Mouse (Mus musculus) spleen, adult 18-20 months (tissue): ENCODE measurements around the gene Fkbp9.

Experiments used
- DNase-seq, 2 experiments: peaks; one replicate each; pipeline ENCODE4 v3.0.0; 2022; ENCODE audit warnings: mixed read lengths in 2 of 2

The Fkbp9 gene

DNA sequence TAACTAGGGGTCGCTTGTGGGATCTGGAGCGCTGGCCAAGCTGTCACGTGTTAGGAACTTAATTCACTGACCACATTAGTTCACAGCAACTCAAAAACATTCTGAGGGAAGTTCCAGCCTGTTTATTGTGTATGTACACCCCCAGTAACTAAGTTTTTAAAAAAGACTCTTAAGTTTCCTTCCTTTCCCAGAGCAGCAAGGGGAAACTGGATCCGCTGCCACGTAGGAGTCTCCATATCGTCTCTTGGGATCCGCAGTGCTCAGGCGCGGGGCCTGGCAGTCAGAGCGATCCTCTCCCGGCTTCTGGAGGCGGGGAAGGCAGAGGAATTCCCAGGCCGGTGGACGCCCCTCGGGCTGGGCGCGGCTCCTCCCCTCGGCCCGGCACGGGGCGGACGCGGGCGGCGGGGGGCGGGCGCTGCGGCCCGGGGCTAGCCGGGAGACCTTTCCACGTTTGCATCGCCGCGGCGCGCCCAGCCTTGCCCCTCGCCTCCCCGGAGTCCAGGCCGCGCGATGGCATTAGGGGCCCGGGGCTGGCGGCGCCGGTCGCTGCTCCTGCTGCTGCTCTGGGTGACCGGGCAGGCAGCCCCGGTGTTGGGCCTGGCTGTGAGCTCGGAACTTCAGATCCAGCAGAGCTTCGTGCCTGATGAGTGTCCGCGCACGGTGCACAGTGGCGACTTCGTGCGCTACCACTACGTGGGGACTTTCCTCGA lies at the start of gene Fkbp9:
Gene Fkbp9, plus strand, starts transcription at position 363 of the 710 bp plus-strand sequence.
- DNase-seq: peak; percentile 6 to 24

DNA sequence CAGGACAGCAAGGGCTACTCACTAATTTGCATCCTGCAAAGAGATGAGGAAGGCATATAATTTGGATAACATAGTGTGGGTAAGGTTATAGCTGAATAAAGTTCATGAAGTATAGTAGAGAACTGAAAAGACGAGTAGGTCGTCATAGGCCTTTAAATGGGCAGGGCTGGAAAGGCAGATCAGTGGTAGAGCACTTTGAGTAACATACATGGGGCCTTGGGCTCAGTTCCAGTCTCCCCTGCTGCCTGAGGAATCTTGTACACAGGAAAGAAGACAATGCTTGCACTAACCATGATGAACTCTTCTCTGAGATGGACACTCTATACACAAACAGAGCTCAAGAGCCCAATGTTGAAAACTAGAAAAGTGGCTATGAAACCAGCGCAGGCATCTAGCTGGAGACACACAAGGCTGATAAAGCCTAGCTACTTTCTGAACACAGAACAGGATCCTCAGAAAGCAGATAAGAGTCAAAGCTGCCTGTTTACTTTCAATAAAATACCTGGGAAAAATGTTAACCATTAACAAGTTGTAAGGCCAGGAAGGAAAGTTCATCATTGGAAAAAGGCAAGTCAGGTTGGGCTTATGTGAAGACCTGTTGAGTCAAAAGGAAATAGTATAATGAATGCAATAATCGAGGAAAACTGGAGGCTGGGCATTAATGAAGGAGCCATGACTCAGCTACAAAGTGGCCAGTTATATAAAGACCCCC lies 48.1 kb upstream of the Fkbp9 start:
- no peak for DNase-seq

- no peak for DNase-seq
These were observed 46.8 kb upstream of the Fkbp9 start for GRCm38 (mm10) chr6:56785068-56785467.

GRCm38 (mm10) chr6:56787668-56788067 lies 44.2 kb upstream of the Fkbp9 start:
- no peak for DNase-seq

- DNase-seq: no peak
These were observed 42.5 kb upstream of the Fkbp9 start for GRCm38 (mm10) chr6:56789336-56789735.

GRCm38 (mm10) chr6:56794834-56795233 lies 37.0 kb upstream of the Fkbp9 start:
- DNase-seq: no peak

DNA sequence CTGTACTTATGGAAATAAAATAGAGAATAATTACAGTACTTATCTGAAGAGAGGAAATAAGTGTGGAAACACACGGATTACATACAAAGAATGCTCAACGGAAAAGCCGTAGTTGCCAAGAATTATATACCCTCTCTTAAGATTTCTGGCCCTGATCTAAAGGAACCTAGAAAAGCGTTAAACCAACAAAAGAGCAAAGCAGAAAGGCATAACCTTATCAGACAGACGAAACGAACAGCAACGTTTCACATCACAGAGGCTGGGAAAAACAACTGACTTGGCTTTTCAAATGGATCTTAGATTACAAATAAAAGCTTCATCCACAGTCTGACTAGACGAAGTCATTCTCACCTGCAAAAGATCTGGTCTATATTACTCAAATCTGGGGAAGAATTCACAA lies 35.6 kb upstream of the Fkbp9 start:
- DNase-seq: no peak

- DNase-seq: peak in 1 of 2 experiments; percentile 21
These were observed 35.2 kb upstream of the Fkbp9 start for GRCm38 (mm10) chr6:56796668-56797141.

DNA sequence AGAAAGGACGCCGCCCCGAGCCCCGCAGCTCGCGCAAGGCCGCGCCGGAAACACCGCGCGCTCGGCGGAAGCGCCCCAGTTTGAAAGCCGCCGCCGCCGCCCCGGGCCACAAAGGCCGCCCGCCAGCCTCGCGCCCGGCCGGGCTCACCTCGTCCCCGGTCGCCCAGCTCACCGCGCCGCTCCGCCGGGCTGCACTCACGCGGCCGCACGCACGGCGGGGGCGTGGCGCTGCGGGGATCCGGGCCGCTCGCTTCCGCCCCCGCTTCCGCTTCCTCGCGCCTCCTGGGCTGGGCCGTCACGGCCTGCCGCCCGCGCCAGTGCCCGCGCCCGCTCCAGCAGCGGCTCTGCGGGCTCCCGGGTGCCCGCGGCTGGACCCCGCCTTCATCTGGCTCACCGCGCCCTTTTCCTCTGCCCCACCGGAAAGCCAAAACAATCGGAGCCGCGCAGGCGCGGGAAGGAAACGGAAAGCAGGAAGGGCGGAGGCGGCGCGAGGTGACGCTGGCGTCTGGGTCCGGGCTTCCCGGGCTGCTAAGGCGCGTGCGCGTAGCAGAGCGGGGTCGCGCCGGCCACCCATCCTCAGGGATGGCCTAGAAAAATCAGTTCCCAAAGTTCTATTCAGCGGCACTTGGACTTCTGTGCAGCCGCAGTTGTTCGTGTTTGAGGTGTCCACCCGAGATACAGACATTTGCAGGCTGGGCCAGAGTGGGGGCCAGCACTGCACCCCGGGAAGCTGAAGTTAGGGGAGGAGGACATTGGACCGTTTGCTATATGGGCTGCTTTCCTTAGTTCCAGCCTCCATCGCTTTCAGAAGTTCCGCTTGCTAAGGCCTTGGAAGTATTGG lies 34.3 kb upstream of the Fkbp9 start, which contains the start of gene Kbtbd2:
Gene Kbtbd2, minus strand, starts transcription at position 503 of the 841 bp plus-strand sequence.
- DNase-seq: peak; percentile 90 to 92

- DNase-seq: no peak
These were observed 33.8 kb upstream of the Fkbp9 start for GRCm38 (mm10) chr6:56798152-56798465.

- DNase-seq: no peak
These were observed 26.8 kb upstream of the Fkbp9 start for GRCm38 (mm10) chr6:56805026-56805425.

DNA sequence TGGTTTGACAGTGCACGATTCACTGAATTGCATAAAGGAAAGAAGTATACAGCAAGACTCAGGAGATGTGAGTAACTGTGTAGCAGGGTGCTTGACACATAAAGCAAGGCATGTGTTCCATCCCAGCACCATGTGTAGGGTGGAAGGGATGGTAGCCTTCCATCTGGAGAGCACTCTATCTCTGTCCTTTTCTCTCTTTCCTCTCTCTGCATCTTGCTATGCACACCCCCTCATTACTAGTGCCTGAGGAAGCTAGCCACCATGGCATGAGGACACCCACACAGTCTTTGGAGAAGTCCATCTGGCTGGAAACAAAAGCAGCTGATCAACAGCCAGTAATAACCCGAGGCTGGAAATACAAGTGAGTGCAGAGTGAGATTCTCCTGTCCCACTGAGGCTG lies 25.7 kb upstream of the Fkbp9 start:
- DNase-seq: no peak

DNA sequence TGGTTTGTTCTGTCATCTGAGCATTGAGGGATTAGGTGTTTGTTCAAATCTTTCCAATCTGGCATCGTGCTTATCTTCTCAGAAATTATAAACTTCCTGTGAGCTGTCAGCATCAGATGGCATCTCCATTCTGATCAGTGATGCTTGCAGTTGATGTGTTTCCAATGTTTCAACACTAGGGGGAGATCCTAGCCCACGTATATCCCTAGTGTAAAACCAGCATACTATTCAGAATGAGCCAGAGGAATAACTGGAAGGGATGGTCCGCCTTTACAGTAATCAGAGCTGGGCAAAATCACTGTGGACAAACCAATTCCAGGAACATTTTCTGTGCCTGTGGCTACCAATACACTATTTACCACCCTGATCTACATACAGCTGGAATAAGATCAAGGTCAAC lies 23.2 kb upstream of the Fkbp9 start:
- no peak for DNase-seq

DNA sequence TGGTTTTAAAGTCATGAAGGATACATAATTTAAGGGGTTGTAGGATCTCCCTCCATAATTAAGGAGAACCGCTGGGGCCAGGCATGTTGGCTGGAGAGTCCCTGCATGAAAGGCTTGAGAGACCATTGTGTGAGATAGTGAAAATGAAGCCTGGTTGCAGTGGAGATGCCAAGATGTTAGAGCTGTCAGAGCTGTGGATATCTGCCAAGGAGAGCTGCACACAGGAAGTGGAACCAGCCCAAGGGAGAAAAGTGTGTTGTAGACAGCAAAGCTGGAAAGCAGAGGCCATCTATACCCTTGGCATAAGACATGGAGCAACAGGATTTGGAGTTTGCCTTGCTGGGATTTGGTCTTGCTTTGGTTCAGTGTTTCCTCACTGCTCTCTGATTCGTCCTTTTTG lies 18.5 kb upstream of the Fkbp9 start:
- DNase-seq: no peak

- no peak for DNase-seq
These were observed 13.3 kb upstream of the Fkbp9 start for GRCm38 (mm10) chr6:56818436-56819123.

DNA sequence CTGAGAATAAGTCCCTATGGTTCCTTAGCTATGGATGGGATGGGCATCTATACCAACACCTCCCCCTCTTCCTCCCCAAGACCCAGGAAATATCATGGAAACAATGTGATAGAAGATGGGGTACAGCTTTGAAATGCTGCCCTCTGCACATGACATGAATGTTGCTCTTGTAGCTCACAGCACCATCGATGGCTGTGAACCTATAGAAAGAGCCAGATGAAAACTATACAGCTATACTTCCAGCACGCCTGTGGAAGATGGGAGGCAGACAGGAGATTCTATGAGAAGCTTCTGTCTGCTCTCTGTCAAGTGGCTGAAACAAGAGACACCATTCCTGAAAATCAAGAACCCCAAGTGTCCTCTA lies 12.8 kb upstream of the Fkbp9 start:
- no peak for DNase-seq

DNA sequence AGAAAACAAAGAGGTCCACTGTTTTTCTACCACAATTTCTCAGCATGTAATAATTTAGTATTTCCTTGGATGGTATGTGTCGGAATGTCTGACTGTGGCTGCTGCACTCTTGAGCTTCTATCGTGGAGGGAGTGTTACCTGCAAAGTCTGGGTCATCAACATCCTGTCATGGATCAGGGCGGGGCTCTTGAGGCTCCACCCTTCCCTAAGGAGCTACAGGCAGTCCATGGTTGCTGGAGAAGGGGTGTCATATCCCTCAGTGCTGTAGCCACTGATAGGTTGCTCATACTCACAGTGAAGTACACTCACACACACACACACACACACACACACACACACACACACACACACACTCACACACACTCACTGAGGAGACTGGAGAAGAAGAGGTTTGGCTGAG lies 6.2 kb upstream of the Fkbp9 start:
- DNase-seq: no peak

GRCm38 (mm10) chr6:56832407-56832796 lies 543 bp downstream of the Fkbp9 start:
- DNase-seq: no peak

GRCm38 (mm10) chr6:56832830-56833229 lies 971 bp downstream of the Fkbp9 start:
- no peak for DNase-seq

- DNase-seq: no peak
These were observed 2.9 kb downstream of the Fkbp9 start for GRCm38 (mm10) chr6:56834769-56835168.

DNA sequence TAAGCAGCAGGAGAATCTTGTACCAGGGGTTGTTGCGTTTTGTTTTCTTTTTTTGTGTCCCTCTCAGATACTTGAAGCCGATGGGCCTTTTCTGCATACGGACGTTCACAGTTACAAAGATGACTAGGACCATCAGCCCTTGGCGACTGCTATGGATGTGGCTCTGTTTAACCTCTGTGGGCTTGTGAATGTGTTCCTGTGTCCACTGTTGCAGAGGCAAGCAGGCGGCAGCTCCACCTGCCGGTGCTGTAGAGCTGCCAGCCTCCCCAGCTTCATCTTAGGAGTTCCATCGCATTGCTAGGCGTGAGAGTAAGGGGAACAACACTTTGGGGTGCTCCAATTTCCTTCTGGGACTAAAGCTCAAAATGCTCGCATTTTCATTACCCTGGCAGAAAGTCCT lies 3.7 kb downstream of the Fkbp9 start:
- no peak for DNase-seq

DNA sequence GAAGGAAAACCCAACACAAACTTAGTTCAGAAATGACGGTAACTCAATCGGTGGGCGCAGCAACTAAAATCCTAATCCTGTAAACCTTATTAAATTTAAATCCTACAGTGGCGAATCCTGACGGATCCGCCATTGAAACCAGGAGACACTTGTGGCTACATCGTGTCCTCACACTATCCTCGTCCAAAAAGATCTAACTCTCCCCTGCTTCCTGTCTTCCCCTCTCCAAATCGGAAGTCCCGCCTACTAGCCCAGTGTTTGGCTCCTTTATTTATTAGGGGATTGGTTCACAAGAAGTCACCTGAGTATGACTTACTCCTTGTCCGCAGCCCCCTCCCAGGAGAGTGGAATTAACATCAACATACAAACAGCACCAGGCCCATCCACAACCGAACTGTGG lies 5.3 kb downstream of the Fkbp9 start:
- DNase-seq: no peak

DNA sequence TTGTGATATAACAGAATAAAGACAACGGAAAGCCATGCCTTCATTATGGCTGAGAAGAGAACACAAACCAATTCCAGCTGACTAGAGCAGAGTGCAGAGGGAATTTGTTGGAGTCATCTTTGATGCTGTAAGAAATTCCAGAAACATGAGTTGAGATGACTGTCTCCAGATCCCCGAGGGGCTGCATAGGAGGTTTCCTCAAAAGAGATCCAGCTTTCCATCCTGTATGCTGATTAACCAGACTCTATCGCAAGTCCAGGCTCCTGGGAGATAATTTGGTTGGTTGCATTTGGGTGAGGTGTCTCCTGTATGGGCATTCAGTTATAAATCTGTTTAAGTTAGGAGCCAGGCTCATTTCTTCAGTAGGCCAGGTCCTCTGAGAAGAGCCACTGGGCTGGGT lies 5.8 kb downstream of the Fkbp9 start:
- DNase-seq: no peak
